Mouse (Mus musculus): ENCODE measurements around the gene Cntn5. TPM values are rescaled to one million over a fixed set of nuclear protein-coding genes. Genes with fewer than 3 reads are reported as not detected.

The Cntn5 gene
- total RNA-seq, 1 experiment from 2014 or later: 0.15 TPM

DNA sequence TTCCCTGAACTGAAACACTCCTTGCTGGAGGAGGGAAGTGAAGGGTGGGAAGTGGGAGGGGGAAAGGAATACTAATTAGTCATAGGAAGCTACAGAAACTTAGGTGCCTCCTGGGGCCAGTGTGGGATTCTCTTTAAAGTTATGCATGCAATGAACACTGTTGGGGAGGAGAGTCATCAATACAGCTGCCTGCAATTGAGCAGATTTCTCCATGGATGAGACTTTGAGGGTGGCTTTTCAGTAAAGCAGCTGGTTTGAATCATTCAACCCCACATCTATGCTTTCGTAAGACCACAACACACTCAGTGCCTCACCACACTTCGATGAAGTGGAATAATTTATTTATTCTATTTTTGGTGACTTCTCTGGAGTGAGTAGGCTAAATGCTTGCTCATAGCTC, 674.9 kb downstream of the Cntn5 start:
- DNase-seq: no peak

DNA sequence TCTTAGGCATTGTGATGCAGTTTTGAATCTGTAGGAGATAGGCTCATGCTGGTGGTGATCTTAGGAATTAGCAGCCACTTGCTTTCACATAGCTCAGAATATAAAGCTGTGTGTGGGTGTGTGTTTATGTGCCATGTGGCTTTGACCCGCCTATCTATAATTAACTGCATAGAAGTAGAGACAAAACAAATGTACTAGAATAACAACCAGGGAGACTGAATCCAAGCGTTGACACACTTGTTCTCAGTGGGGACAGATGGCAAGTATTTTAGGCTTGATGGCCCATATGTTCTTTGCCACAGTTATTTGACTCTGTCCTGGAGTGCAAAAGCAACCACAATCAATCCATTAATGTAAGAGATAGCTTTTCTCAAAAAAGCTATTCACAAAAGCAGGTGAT, 678.6 kb downstream of the Cntn5 start:
- no peak for DNase-seq

DNA sequence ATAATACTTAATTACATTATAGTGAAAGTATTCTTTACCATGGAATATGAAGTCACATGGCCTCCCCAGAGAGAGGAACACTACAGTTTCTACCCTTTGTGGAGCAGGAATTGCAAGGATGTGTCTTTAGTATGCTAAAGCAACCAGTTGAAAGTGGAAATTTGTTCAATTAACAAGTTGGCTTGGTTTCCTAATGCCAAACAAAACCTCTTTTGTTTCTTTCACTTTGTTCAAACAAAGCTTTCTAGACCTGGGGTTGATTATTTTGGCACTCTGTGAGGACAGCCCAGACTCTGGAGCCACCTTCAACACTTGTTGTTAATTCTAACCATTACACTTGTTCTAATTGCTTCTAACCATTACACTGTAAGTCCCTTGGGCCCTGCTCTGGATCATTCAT, 718.5 kb downstream of the Cntn5 start:
- DNase-seq: no peak

DNA sequence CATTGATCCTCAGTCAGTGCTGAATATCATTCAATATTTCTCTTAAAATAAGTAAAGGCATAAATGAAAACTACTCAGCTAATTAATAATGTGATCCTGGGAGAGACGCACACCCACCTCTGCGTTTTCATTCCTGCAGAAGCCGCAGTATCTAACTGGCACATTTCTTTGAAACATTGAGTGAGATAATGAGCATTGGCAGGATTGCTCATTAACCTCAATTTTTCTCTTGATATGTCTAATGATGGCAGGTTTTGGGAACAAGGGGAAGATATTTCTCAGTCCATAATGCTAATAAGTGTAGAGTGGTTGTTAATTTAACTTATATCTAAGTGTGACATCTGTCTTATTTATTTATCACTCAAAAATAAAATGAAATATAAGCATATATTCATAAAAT, 734.0 kb downstream of the Cntn5 start:
- no peak for DNase-seq

DNA sequence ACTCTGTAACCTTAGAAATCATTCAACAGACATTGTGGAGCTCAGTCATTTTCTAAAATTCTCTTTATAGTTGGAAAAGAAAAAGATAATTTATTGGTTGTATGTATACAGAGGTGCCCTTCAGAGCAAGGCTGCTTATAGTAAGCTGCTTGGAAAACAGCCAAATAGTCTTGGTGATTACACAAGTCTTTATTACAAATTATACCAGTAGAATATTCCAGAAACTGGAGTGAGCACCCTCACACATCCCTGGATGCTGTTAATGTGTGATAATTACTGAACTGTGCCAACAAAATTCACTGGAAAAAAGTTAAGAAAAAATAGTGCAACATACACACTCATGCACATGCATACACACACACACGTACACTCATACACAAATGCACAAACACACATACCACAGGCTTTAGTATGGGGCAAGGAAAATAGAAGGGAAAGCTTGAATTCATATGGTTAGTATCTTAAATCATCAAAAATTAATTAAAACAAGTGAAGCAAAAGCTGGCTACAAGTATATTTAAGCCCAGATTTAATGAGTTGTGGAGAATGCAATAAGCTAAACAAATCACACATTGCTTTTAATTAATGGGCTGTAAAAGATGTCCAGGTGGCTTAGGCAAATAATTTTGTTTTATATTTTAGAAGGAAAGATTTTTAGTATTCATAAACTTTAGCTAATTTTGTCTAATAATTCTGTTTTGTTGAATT, 783.1 kb downstream of the Cntn5 start:
- no peak for DNase-seq

DNA sequence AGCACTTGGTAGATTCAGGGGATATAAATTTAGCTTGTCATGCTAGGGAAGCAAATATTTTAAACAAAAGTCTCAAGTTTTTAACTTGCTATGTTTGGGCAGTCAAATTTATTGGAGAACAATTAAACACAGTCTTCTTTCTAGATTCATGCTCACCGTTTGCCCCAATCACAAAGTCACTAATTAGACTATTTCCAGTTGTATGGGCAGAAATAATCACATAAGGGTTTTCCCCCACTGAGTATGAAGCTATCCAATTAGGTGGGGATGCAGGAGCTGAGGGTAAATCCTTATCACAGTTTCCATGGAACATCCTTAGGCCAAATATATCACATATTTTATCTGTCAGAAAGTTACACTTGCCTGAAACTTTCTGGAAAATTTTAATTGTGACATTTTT, 788.0 kb downstream of the Cntn5 start:
- DNase-seq: no peak

DNA sequence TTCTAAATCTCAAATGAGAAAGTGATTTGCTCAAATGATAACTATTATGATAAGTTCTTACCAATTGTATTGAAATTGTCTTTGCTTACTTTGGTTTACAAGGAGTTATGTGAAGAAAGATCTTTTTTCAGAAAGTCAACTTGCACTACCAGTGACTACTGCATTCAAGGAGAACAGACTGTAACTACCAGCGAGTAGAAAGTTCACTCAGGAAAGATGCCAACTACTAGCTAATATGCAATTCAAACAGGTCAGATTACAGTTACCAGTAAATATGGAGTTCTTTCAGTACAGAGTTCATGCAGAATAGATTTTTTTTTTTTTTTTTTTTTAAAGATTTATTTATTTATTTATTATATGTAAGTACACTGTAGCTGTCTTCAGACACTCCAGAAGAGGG, 795.4 kb downstream of the Cntn5 start:
- DNase-seq: no peak

DNA sequence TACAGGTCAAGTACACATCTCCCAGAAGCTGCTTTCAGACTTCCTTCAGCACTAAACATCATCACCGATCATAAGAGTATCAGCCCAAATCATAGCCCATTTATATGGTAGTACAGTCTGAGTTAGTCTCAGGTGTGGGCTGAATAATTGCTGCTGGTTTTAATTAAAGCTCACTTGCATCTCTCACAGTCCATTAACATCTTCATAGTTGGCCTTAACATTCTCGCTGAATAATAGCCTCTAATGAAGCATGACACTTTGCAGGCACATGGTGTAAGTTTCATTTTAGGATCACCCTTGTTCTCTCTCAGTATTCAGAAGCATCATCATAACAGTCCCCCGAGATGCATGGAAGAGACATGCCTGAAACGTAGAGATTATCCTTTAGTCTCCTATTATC, 796.7 kb downstream of the Cntn5 start:
- no peak for DNase-seq

DNA sequence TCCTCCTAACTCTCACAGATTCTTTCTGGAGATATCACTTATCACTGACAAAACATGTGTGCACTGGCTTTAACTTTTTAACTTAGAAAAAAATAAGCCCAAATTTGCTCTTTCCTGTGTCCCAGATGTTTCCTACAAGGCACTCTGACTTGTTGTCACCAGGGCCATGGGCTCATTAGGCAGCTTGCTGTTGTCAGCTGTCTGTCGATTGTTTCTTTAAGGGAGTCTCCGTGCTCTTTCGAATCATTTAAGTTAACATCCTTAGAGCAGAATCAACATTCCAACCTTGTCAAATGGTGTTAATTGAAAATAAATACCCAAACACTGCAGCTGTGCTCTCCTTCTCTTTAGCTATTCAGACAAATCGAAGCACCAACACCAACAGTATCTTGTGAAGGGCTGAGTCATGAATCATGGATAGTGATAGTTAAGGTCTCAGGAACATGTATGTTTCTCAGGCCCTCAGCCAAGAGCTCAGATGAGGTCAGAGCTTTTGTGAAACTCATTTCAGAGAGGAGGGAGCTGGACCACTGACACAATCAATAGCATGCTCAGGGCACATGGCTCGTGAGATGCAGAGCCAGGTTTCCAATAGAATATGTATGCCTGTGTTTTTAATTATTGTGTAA, 802.6 kb downstream of the Cntn5 start:
- no peak for DNase-seq

DNA sequence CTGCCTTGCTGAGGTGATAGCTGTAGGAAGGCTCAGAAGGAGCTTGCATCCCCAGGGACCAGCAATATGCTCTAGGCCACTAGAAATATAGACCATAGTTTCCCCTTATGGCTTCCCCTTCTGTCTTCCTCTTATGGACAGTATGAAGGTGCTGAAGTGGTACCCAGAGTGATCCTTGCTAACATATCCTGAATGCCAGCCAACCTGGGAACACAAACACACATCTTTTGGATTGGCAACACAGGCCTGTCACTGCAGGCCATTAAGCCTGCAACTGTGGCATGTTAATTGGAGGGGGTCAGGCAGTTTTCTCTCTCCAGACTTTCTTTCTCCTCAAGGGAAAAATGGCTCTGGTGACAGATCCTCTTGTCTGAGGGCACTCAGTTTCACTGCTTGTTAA, 828.3 kb downstream of the Cntn5 start:
- DNase-seq: no peak

DNA sequence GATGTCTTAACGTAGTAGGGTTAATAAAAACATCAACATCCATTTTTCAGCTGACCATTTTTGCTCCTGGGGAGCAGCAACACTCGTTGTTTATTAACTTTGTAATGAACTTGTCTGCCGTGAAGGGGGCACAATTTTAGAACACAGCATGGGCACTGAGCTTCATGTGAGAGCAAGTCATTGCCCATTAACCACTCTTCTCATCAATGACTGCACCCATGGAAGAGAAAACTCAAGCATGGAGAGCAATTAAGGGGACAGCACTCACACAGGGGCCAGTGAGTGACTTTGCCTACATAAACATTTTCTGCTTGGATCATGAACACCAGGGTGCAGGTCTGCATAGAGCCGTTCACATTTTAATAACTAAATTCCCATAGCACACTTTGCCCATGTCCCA, 831.2 kb downstream of the Cntn5 start:
- DNase-seq: no peak

DNA sequence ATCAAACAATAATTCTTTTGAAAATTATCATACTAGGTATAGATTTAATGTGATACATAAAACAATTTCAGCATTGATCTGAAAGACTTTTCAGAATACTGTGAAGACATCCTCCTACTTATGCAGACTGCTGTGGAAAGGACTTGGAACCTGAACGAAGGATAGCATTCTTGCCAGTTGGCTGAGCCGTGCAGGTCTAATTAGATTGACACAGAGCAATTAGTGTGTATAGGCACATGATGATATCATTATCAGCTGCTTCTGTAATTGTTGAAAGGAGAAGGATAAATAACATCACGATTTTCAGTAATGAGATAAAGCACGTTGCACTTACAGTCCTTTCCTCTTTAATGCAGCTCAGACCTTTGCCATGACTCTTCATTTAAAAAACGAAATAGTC, 831.7 kb downstream of the Cntn5 start:
- no peak for DNase-seq

DNA sequence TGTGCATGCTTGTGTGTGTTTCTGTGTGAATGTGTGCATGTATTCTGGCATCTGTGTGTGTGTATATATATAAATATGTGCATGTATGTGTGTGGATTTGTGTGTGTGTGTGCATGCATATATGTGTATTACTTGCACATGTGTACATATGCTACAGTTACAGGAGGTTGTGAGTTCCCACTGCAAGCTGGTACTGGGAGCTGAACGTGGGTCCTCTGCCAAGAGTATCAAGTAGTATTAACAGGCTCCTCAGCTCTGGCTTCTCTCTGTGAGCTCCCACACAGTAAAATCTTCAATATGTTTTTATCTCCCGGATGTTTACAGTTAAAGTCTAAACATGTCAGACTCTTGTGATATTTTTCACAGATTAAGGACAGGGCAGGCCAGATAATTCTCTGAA, 833.3 kb downstream of the Cntn5 start:
- DNase-seq: no peak

DNA sequence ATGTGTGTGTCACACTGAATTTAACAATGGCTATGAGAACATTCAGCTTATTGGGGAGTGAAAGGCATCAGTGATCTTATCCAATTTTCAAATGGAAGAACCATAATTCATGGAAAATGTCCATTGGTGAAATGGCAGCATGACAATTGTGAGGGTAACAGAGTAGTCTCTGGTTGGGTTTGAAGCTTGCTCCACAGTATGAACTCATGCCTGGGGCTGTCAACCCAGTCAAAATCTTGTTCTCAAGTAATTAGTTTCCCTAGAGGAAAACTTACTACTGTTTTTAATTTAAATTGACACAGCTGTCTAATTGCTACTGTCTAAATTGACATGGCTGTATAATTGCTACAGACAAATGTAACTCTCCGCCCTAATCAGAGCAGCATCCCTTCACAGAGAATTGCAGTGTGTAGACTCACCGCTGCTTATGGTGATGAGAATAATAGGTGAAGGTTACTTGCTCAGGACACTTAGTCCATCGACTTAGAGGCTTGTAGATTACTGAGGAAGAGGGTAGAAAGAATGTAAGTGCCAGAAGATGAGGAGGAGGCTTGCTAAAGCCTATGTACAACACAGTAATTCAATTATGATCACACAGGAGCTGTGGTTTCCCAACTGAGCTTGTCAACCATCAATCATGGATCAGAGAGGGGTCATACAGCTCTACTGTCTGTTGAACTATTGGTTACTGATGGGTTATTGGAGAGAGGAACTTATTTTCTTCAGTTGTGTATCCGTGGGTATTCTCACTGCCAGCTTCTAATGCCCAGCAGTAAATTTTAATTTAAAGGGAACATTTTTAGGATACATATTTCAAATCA, 859.4 kb downstream of the Cntn5 start:
- DNase-seq: no peak

DNA sequence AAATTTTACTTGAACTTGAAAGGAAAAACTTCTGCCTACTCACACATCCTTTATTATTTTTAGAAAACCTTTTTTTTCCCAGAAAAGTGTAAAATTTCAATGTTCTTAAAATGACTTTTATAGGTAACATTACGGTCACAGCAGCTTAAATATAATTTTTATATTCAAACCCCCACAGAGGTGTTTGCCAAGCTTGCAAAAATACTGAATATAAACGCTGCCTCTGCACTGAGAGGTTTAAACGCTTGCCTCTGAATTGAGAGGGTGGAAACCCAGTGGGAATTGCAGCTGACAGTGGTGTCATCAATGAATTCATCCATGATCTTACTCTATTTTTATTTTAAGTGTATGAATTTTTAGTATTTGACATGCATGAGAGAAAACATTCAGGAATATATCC, 861.6 kb downstream of the Cntn5 start:
- DNase-seq: no peak

DNA sequence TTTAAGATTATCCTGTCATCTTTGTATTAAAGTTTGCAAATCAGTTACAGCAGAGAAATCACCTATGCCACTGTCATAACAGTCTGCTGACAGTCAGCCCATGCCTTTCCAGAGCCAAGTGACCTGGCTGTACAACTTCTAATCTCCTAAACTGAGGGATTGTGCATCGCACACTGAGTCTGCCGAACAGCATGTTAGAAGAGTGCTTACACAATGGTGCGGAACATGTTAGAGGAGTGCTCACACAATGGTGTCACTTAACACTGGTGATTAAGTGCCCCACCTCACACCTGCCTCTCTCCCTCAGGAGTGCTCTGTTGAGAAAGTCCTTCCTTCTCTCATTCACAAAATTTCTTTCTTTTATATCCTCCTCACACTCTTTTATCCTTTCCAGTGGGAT, 889.4 kb downstream of the Cntn5 start:
- no peak for DNase-seq

DNA sequence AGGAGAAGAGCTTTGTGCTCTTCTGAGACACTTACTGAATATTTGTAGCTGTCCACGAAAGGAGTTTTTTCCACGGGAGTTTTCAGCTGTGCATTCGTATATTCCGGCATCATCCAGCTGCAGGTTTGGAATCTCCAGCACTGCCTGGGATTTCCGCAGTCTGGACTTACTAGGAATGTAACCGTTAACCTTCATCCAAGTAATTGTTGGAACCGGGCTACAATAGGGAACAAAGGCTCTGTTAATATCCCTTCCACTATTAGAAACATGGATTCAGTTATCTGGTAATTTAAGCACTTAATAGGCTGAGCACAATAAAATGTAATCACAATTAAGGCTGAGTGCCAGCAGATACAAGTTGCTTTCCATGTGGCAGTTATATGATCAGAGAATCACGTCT, 920.5 kb downstream of the Cntn5 start:
- DNase-seq: no peak

DNA sequence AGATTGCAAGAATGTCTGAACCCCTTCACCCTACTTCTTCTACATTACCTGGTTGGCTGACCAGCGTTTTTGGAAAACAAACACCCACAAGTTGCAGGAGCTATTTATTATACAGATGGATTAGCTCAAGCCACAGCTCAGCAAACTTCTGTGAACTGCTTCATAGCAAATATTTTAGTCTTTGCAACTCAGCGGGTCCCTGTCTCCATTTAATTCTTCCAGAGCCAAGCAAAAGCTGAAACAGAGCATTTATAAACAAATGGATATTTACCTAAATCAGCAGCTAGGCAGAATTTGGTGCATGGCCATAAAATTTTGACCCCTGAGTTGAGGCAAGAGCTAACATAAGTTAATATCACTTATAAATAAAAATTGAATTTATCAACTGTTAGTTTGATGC, 921.4 kb downstream of the Cntn5 start:
- no peak for DNase-seq

DNA sequence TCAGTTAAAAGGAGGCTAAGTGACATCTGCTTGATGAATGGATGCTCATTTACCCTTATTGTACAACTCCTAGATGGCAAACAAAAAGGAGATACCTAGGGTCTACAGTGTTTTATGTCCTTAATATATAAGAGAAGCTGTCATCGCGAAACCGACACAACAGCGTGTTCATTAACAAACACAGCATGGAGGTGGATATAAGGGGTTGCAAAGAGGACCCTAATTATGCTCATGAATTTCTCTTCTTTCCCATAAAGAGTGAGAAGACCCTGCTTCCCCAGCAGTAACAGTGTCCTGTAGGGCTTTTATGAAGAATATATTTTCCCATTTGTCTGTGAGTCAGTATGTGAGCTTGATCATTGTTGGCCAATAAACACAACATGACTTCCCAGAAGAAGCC, 939.2 kb downstream of the Cntn5 start:
- no peak for DNase-seq

DNA sequence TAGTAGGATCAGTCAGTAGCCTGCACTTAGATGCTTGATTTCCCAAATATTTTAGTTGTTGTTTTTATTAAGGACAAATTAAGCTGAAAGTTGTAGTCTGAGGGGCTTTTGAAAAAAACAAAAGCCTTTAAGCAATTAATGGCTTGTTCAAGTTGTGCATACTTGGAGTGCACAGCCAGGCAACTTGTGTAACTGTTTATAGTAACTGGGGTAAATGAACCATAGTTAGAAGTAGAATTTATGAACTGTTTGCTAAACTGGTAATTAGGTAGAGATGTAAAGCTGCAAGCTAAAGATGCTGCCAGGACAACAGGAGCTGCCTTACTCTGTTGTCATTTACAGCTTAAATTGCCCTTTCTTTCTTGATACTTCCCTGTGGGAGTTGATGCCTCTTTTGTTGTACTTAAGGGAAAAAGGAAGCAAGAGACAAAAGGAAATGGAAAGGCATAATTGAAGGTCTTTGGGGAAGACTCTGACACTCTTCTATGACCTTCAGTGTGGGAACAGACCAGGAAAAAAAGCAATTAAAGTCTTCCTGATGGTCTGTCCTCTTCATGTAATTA, 943.9 kb downstream of the Cntn5 start:
- DNase-seq: no peak

DNA sequence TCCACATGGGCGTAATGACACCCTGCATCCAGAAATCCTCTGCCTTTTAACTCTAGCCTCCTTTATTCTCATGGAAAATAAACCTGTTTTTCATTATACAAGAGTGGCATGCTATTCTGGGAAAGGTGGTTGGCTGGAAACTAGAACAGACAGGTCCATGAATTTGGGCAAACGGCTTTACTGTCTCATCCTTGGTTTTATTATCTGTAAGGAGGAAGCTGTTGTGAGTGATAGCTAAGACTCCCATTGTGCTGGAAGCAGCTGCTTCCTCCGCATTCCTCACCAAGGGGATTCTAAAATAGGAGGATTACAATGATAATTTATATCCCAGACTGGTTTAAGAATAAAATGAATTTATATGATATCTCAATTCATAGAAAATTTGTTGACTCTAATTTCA, 955.2 kb downstream of the Cntn5 start:
- DNase-seq: no peak

DNA sequence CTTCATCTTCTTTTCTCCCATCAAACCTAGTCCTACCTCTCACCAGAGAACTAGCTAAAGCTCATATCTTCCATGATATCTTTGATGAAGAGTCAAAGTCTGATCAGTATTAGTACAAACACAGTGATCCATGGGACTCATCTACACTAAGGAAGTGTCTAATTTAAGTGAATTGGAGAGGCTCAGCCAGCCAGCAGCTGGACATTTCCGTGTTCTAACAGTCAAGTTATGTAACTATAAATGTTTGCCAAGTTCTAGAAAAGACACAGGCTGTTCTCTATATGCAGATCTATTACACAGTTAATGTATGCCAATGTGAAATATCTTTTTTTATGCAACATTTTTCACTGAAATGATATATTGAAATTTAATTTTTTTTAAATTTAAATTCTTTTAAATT, 959.7 kb downstream of the Cntn5 start:
- DNase-seq: no peak

Data from adrenal gland, postnatal 14 days (tissue).